In the genomic region with DNA sequence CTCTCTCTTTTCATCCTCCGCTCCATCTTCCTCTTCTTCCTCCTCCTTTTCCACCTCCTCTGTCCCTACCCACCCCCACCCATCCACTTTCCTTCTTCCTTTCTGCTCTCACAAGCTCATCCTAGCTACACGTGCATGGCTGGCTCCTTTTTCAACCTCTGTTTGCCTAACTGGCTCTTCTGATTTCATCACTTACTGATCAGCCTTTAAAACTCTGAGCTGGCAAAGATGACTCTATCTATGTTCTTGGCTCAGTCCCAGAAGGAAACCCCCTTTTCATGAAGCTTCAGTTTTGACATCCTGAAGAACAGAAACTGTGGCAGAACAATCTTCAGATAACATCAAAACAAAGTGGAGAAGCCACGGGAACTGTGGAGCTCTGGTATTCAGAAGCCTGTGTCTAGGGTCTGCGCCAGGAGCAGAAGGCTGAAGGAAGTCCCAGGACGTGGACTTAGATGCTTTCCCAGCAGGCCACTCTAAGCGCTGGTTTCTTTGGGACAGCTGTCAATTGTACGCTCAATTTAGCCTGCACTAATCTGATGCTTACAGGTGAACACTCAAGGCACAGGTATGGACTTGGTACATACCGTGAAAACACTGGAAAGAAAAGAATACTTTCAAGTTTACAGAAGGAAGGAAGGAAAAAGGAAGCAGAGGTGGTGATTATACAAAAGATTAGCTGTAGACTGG, we compare ENCODE assay signal across 23 mouse cellular contexts. TPM values are rescaled to one million over a fixed set of nuclear protein-coding genes. Genes with fewer than 3 reads are reported as not detected.
"Had no signal": no experiment of that assay in that cellular context is flagged by ENCODE, and none has a peak within 500 bp of the region (broad histone marks: within the 10 kb centered on the region; RNA-seq: fewer than 3 reads in every experiment).

No protein-coding gene starts in this region.

- H3K4me2 ChIP-seq: limb, embryonic 13.5 days; liver, embryonic 11.5 days; lung, embryonic 14.5 days; midbrain, embryonic 11.5 days had no signal

- H3K9me3 ChIP-seq: limb, embryonic 10.5 days; limb, embryonic 13.5 days had no signal

- ATAC-seq: liver, postnatal 0 days; lung, postnatal 0 days had no signal

- H3K4me1 ChIP-seq: limb, embryonic 10.5 days; limb, embryonic 13.5 days had no signal

- H3K27me3 ChIP-seq: limb, embryonic 13.5 days had no signal

- H3K27ac ChIP-seq: kidney, postnatal 0 days; layer of hippocampus, adult 2 months; limb, embryonic 10.5 days; limb, embryonic 13.5 days; liver, embryonic 14.5 days; stomach, postnatal 0 days had no signal

- H3K36me3 ChIP-seq: limb, embryonic 10.5 days; limb, embryonic 13.5 days had no signal

- H3K4me3 ChIP-seq: layer of hippocampus, adult 2 months; limb, embryonic 10.5 days; limb, embryonic 13.5 days had no signal

- DNase-seq: kidney, adult 2 months; kidney, postnatal 25 days; layer of hippocampus, adult 9-11 months; liver, postnatal 0 days; lung, embryonic 14.5 days; midbrain, embryonic 14.5 days; thymus, adult 18-20 months; thymus, postnatal 36 days had no signal

- H3K9ac ChIP-seq: limb, embryonic 13.5 days; liver, embryonic 14.5 days; liver, postnatal 0 days; lung, embryonic 14.5 days had no signal

RNA-seq across cellular contexts. Expression of gene Il2ra, which starts 47.7 kb away (rescaled TPM):
- total RNA-seq: left cerebral cortex, postnatal 25 days; midbrain, postnatal 0 days had no signal
- polyA plus RNA-seq: kidney, embryonic 14.5 days; kidney, postnatal 0 days; limb, embryonic 10.5 days; limb, embryonic 13.5 days; lung, embryonic 14.5 days; midbrain, embryonic 11.5 days; midbrain, embryonic 14.5 days; midbrain, postnatal 0 days; neural tube, embryonic 11.5 days; neural tube, embryonic 14.5 days; stomach, embryonic 14.5 days; stomach, postnatal 0 days had no signal
